Mouse (Mus musculus) adrenal gland (tissue): ENCODE data around the gene Gm382.

Experiments
- intact Hi-C: fragments of 180-260 bp; cut with DNase I; formaldehyde crosslinking; loops from one replicate; pipeline ENCODE4 v1.15.1; 2025
- long read RNA-seq, 2 experiments: library from polyadenylated mRNA; unstranded; transcript quantifications; one replicate each; pipeline ENCODE4 v2.0.0; 2020; ENCODE audit warnings: borderline replicate concordance in 1 of 2; ENCODE audit not compliant: insufficient replicate concordance in 1 of 2

Gm382 gene
- long read RNA-seq, experiment 1 = 0 reads
- long read RNA-seq, experiment 2 = 0 reads

- intact Hi-C loops = no loop called here
Observed at GRCm38 (mm10) chrX:127039672-127040071, at the start of gene Gm382. Gm382 (plus strand) TSS chrX:127039972.

GRCm38 (mm10) chrX:127070179-127070578 is 30.4 kb downstream of the Gm382 start:
- intact Hi-C loops = no loop called here

DNA sequence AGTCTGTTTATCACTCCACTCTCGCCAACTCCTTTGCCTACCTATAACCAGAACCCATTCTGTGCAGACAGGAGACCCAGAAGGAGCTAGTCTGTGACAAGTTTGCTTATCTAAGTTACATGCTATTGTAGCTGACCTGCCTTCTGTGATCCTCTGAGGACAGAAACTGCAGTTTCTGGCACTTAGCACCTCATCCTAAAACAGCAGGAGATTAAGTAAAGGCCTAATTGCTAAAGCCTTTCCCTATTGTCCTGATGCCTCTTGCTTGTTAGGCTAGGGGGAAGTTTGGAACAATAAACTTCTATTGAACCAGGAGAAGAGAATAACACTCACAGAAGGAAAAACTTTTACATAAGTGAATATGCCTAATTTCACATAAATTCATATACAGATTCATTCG is 51.5 kb downstream of the Gm382 start:
- intact Hi-C loops = no loop called here

DNA sequence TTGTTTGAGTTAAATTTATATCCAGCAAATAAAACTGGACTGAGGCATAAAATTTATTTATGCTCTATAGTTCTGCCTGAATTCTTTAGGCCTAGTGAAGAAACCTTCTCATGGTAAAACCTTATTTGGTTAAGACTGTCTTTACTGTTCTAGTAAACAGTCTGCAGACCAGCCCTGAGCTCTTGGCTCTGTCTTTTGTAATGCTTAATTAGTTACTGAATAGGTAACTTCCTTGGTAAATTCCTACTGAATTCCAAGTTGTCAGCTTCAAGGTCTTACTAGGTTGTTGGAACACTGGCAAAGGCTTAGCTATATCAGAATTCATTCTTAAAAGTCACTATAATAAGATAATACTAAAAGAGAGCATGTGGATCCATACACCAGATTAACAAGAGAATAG is 53.3 kb downstream of the Gm382 start:
- intact Hi-C loops = no loop called here

DNA sequence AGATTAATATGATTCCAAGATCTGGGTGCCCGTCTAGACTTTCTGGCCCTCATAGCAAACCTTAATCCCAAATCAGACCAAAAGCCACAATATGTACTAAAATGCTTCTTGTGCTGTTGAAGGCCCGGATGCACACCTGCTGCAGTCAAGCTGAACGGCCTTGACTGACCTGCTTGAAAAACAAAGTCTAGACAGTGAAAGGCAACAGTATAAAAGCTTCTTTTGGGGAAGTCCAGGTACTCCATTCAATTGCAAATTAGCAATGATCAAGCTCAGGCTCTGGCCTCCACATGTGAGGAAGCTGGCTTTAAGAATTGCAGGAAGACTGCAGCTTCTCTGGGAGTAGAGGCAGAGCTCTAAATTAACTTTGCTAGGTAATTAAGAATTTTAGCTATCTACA is 54.2 kb downstream of the Gm382 start:
- intact Hi-C loops = no loop called here

DNA sequence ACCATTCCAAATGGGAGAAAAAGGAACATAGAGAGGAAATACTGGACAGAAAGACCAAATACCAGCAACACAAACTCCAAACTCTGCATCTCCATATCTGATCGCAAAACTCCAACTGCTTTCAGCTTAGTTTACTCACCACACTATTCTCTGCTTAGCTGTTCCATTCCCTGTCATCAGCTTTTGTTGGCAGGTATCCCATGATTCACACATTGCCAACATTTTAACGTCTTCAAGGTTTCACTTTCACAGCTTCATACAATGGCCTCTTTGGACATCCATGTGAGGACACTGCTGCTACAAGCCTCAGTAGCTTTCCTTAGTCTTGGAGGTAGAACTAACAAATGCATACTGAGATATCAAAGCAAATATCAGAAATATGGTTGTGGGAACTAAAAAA is 64.6 kb downstream of the Gm382 start:
- intact Hi-C loops = no loop called here
